Mouse (Mus musculus): ENCODE results near the gene Elmo1. TPM values are rescaled to one million over a fixed set of nuclear protein-coding genes. Genes with fewer than 3 reads are reported as not detected.

Gene Elmo1
- total and polyA plus RNA-seq, 3 experiments = 5.2 to 7.6 TPM; not detected in 1

- Histone ChIP-seq H3K36me3 (ENCODE audit: control insufficient read depth in 1 of 2, insufficient read depth in 2 of 2, low read length in 2 of 2) (no peaks in the 10 kb centered on the region), H3K27me3 (ENCODE audit: control insufficient read depth in 1 of 2, insufficient read depth in 2 of 2, low read length in 2 of 2) (no peaks in the 10 kb centered on the region), H3K9ac (ENCODE audit: control insufficient read depth, low read depth, low read length, poor library complexity, severe bottlenecking) (no peak overlapping the region), H3K4me3 (ENCODE audit: control insufficient read depth in 1 of 2, insufficient read depth in 1 of 2, low read depth in 2 of 2, low read length in 2 of 2) (no peak overlapping the region), H3K9me3 (replicated peaks; ENCODE audit: insufficient read depth, low read length) (no peaks in the 10 kb centered on the region), H3K79me2 (ENCODE audit: control insufficient read depth, insufficient read depth, low read length, poor library complexity) (no peaks in the 10 kb centered on the region), H3K4me1 (ENCODE audit: control insufficient read depth in 1 of 2, insufficient read depth in 2 of 2, low read length in 2 of 2) (no peaks in the 10 kb centered on the region), H3K27ac (ENCODE audit: control insufficient read depth, low read depth, low read length) (no peak overlapping the region)
- no peak for DNase-seq (ENCODE audit: low read depth, low spot score)
- no peak for TF ChIP-seq MEF2A (IDR thresholded peaks at IDR 0.05; ENCODE audit: extremely low read depth, insufficient replicate concordance, low read depth, low read length, poor library complexity, severe bottlenecking)
- TF ChIP-seq HCFC1 (IDR thresholded peaks at IDR 0.05; ENCODE audit: low read depth, low read length) = no peak
- TF ChIP-seq MAX (IDR thresholded peaks at IDR 0.05; ENCODE audit: low read length) = no peak
- TF ChIP-seq TAL1 (IDR thresholded peaks at IDR 0.05; ENCODE audit: low read length) = no peak
- TF ChIP-seq MAFK (IDR thresholded peaks at IDR 0.05; ENCODE audit: borderline replicate concordance, low read depth, low read length) = no peak
- TF ChIP-seq SMC3 (IDR thresholded peaks at IDR 0.05; ENCODE audit: low read depth, low read length) = no peak
- TF ChIP-seq ZMIZ1 (IDR thresholded peaks at IDR 0.05; ENCODE audit: low read depth, low read length) = no peak
- no peak for TF ChIP-seq POLR2A (IDR thresholded peaks at IDR 0.05; ENCODE audit: control insufficient read depth in 1 of 2, insufficient read depth in 1 of 2, low read depth in 1 of 2, low read length in 2 of 2, poor library complexity in 1 of 2)
- TF ChIP-seq GATA1 (IDR thresholded peaks at IDR 0.05; ENCODE audit: low read depth, low read length) = no peak
- no peak for TF ChIP-seq CTCF (IDR thresholded peaks at IDR 0.05 in 2 of 3, conservative IDR thresholded peaks at IDR 0.05 in 1 of 3; ENCODE audit: control insufficient read depth in 1 of 3, insufficient read depth in 1 of 3, low read depth in 2 of 3, low read length in 3 of 3, poor library complexity in 1 of 3, severe bottlenecking in 1 of 3)
- no peak for TF ChIP-seq RCOR1 (IDR thresholded peaks at IDR 0.05; ENCODE audit: low read depth, low read length)
- TF ChIP-seq NRF1 (IDR thresholded peaks at IDR 0.05; ENCODE audit: insufficient read depth, low read depth, low read length, poor library complexity, severe bottlenecking) = no peak
- no peak for TF ChIP-seq USF1 (IDR thresholded peaks at IDR 0.05; ENCODE audit: low read depth, low read length)
- TF ChIP-seq MYB (IDR thresholded peaks at IDR 0.05; ENCODE audit: low read depth, low read length) = no peak
- TF ChIP-seq ZKSCAN1 (IDR thresholded peaks at IDR 0.05; ENCODE audit: low read depth, low read length) = no peak
Measured at GRCm38 (mm10) chr13:20454357-20454756, 364.0 kb downstream of the Elmo1 start.

- no peak for TF ChIP-seq ZNF384 (IDR thresholded peaks at IDR 0.05; ENCODE audit: low read depth, low read length)
- TF ChIP-seq GABPA (IDR thresholded peaks at IDR 0.05; ENCODE audit: low read depth, low read length) = no peak
- TF ChIP-seq ELF1 (IDR thresholded peaks at IDR 0.05; ENCODE audit: low read depth, low read length) = no peak
- TF ChIP-seq HCFC1 (IDR thresholded peaks at IDR 0.05; ENCODE audit: low read depth, low read length) = no peak
- TF ChIP-seq USF1 (IDR thresholded peaks at IDR 0.05; ENCODE audit: low read depth, low read length) = no peak
- TF ChIP-seq NELFE (IDR thresholded peaks at IDR 0.05; ENCODE audit: low read depth, low read length) = no peak
- no peak for TF ChIP-seq MAZ (IDR thresholded peaks at IDR 0.05; ENCODE audit: low read depth, low read length)
- TF ChIP-seq CHD2 (IDR thresholded peaks at IDR 0.05; ENCODE audit: low read length) = no peak
- no peak for TF ChIP-seq ETS1 (IDR thresholded peaks at IDR 0.05; ENCODE audit: low read depth, low read length)
- no peak for TF ChIP-seq BHLHE40 (IDR thresholded peaks at IDR 0.05; ENCODE audit: borderline replicate concordance, low read depth, low read length)
- no peak for TF ChIP-seq SMC3 (IDR thresholded peaks at IDR 0.05; ENCODE audit: low read depth, low read length)
- Histone ChIP-seq H3K9ac (ENCODE audit: control insufficient read depth, low read depth, low read length, poor library complexity, severe bottlenecking) (no peak overlapping the region), H3K36me3 (ENCODE audit: control insufficient read depth in 1 of 2, insufficient read depth in 2 of 2, low read length in 2 of 2) (no peaks in the 10 kb centered on the region), H3K4me3 (ENCODE audit: control insufficient read depth in 1 of 2, insufficient read depth in 1 of 2, low read depth in 2 of 2, low read length in 2 of 2) (no peak overlapping the region), H3K79me2 (ENCODE audit: control insufficient read depth, insufficient read depth, low read length, poor library complexity) (no peaks in the 10 kb centered on the region), H3K4me1 (ENCODE audit: control insufficient read depth in 1 of 2, insufficient read depth in 2 of 2, low read length in 2 of 2) (no peaks in the 10 kb centered on the region), H3K27me3 (ENCODE audit: control insufficient read depth in 1 of 2, insufficient read depth in 2 of 2, low read length in 2 of 2) (no peaks in the 10 kb centered on the region), H3K27ac (ENCODE audit: control insufficient read depth, low read depth, low read length) (no peak overlapping the region), H3K9me3 (replicated peaks; ENCODE audit: insufficient read depth, low read length) (no peaks in the 10 kb centered on the region)
- no peak for DNase-seq (ENCODE audit: low read depth, low spot score)
Measured at GRCm38 (mm10) chr13:20460096-20460495, 369.7 kb downstream of the Elmo1 start.
